Mouse (Mus musculus) CH12.LX (cell line): ENCODE data around the gene Myo5a. TPM values are rescaled to one million over a fixed set of nuclear protein-coding genes. Genes with fewer than 3 reads are reported as not detected.
A peak's percentile ranks its signal among the peaks of the same experiment; 100 is the strongest.

Experiments used
- DNase-seq: peaks from one replicate; pipeline ENCODE4 v3.0.0-alpha.2; 2013; ENCODE audit errors: extremely low read depth
- H3K27ac ChIP-seq: 2 replicates; pipeline ENCODE4 v1.5.1; 2012; ENCODE audit warnings: low read depth, mild to moderate bottlenecking, control low read depth, moderate library complexity; ENCODE audit not compliant: insufficient read depth
- H3K27me3 ChIP-seq: replicated peaks from 2 replicates; pipeline ENCODE3; 2012; ENCODE audit warnings: inconsistent platforms
- H3K36me3 ChIP-seq, 2 experiments: replicated peaks in 1 of 2; 2 replicates each; pipeline versions ENCODE3 to v1.6.1; 2012; ENCODE audit warnings: inconsistent platforms in 1 of 2, low read length in 1 of 2, mild to moderate bottlenecking in 1 of 2, mixed read lengths in 1 of 2, moderate library complexity in 1 of 2; ENCODE audit not compliant: control insufficient read depth in 1 of 2, insufficient read depth in 1 of 2
- H3K4me1 ChIP-seq, 2 experiments: 2 replicates each; pipeline ENCODE4 v1.6.1; 2012; ENCODE audit warnings: inconsistent platforms in 1 of 2, moderate library complexity in 1 of 2; ENCODE audit not compliant: insufficient read depth in 2 of 2, control insufficient read depth in 1 of 2
- H3K4me2 ChIP-seq: 2 replicates; pipeline ENCODE4 v1.6.1; 2012; ENCODE audit warnings: low read depth, mild to moderate bottlenecking, control low read depth; ENCODE audit not compliant: poor library complexity, insufficient read depth, severe bottlenecking
- H3K4me3 ChIP-seq, 3 experiments: fragments of 150-350 bp in 1 of 3; sonication (generic) in 1 of 3; replicated peaks in 1 of 3; 2 replicates each; pipeline versions ENCODE3 to v1.5.1; 2011 to 2012; ENCODE audit warnings: low read depth in 2 of 3, low read length in 2 of 3, mild to moderate bottlenecking in 2 of 3, moderate library complexity in 2 of 3, control low read depth in 1 of 3, improper control_type of control experiment in 1 of 3, inconsistent platforms in 1 of 3, mixed read lengths in 1 of 3; ENCODE audit not compliant: poor library complexity in 1 of 3
- H3K79me2 ChIP-seq: replicated peaks from 2 replicates; pipeline ENCODE4 v1.6.1; 2012; ENCODE audit warnings: mild to moderate bottlenecking, moderate library complexity; ENCODE audit not compliant: control insufficient read depth, poor library complexity, insufficient read depth, severe bottlenecking; ENCODE audit errors: extremely low read depth
- H3K9ac ChIP-seq: 2 replicates; pipeline ENCODE4 v1.6.1; 2012; ENCODE audit warnings: low read depth, mild to moderate bottlenecking, control low read depth, moderate library complexity; ENCODE audit not compliant: insufficient read depth
- H3K9me3 ChIP-seq: replicated peaks from 2 replicates; pipeline ENCODE3; 2012; ENCODE audit warnings: low read length, inconsistent platforms, mixed read lengths
- CHD1 ChIP-seq: IDR thresholded peaks from 2 replicates; pipeline ENCODE4 v1.6.1; 2012; ENCODE audit warnings: low read depth, low read length, improper control_type of control experiment, inconsistent platforms
- GABPA ChIP-seq: IDR thresholded peaks from 2 replicates; pipeline ENCODE4 v1.6.1; 2012; ENCODE audit warnings: low read depth, low read length, improper control_type of control experiment, inconsistent platforms; ENCODE audit not compliant: insufficient replicate concordance
- JUN ChIP-seq: IDR thresholded peaks from 2 replicates; pipeline ENCODE4 v1.6.1; 2011; ENCODE audit warnings: low read depth, mild to moderate bottlenecking, low read length, improper control_type of control experiment, moderate library complexity; ENCODE audit not compliant: insufficient read depth
- MAFK ChIP-seq: IDR thresholded peaks from 2 replicates; pipeline ENCODE4 v1.6.1; 2011; ENCODE audit warnings: low read length, improper control_type of control experiment; ENCODE audit not compliant: insufficient replicate concordance
- MAZ ChIP-seq: IDR thresholded peaks from 2 replicates; pipeline ENCODE4 v1.6.1; 2012; ENCODE audit warnings: low read depth, mild to moderate bottlenecking, inconsistent platforms, low read length, improper control_type of control experiment, moderate library complexity
- POLR2AphosphoS2 ChIP-seq: IDR thresholded peaks from 2 replicates; pipeline ENCODE4 v1.6.1; 2011; ENCODE audit warnings: low read depth, low read length, improper control_type of control experiment
- SIN3A ChIP-seq: IDR thresholded peaks from 2 replicates; pipeline ENCODE4 v1.6.1; 2012; ENCODE audit warnings: low read length, improper control_type of control experiment, inconsistent platforms
- SMC3 ChIP-seq: IDR thresholded peaks from 2 replicates; pipeline ENCODE4 v1.6.1; 2011; ENCODE audit warnings: low read depth, low read length, improper control_type of control experiment
- TBP ChIP-seq: conservative IDR thresholded peaks from 2 replicates; pipeline ENCODE4 v1.6.1; 2011; ENCODE audit warnings: low read depth, low read length, improper control_type of control experiment
- TCF12 ChIP-seq: IDR thresholded peaks from 2 replicates; pipeline ENCODE4 v1.6.1; 2014; ENCODE audit warnings: low read depth, mild to moderate bottlenecking, inconsistent platforms, low read length, improper control_type of control experiment
- USF1 ChIP-seq: IDR thresholded peaks from 2 replicates; pipeline ENCODE4 v1.6.1; 2014; ENCODE audit warnings: low read depth, mild to moderate bottlenecking, inconsistent platforms, low read length, improper control_type of control experiment
- dilution Hi-C: fragments of 300-500 bp; cut with MboI; formaldehyde crosslinking; loops from 2 replicates; pipeline ENCODE4 v1.14.3; 2020; ENCODE audit warnings: low sequenced_read_pairs; ENCODE audit not compliant: extremely low pct_unique_long_range_greater_than_20kb, extremely low pct_ligation_motif_present
- in situ Hi-C: fragments of 300-500 bp; cut with MboI; formaldehyde crosslinking; loops from 3 replicates; pipeline ENCODE4 v1.14.3; 2019; ENCODE audit warnings: low sequenced_read_pairs, low pct_ligation_motif_present, low pct_unique_long_range_greater_than_20kb, mixed read lengths
- polyA plus RNA-seq: library from polyadenylated mRNA; unstranded; fragments of >175 nt; gene quantifications from 2 replicates; pipeline ENCODE4 v1.2.1, GENCODE M21; 2012; ENCODE audit warnings: low read depth; ENCODE audit not compliant: insufficient read length
- total RNA-seq, 2 experiments: library from RNA; depleted of rRNA; stranded (reverse); fragments of 300-350 nt in 1 of 2; fragments of >200 nt in 1 of 2; gene quantifications; 2 replicates each; pipeline ENCODE4 v1.2.3; 2012 to 2014

Myo5a gene
- total RNA-seq (2012; rRNA removed), result 66.6 and 67.8 TPM in 2 replicates
- 55.0 and 65.7 TPM in 2 replicates for total RNA-seq (2014; rRNA removed)
- polyA plus RNA-seq, result 94.6 and 107 TPM in 2 replicates

DNA sequence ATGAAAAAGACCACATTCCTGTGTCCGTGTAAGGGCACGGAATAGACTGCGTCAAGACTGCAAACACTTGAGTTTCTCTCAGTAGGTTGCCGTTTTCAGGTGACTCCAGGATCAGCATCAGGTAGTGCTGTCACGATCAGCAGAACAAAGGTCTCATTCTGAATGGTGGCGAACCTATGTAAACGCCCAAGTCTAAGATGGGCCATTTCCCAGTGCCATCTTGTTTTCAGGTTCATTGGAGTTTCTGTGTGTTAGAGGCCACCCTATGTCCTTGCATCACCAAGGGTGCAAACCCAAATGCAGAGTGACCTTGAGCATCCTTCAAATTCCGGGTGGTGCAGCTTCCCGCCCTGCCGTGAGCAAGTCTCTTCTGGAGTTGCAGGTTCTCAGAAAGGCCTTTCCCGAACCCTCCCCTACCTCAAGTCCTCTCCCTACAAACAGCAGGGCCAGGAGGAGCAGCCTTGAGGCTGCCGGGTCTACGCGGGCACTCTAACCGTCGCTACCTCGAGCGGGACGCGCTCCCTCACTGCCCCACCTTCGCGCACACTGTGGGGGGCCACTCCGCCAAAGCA, at the start of gene Myo5a:
Myo5a (plus strand) TSS at position 559 of the 572 bp plus-strand sequence.
- H3K79me2 ChIP-seq, result peaks cover 34% of the 10 kb centered on the region
- TF ChIP-seq SIN3A, result peak; percentile 40
- TF ChIP-seq JUN, result no peak
- TF ChIP-seq SMC3, result no peak
- TF ChIP-seq USF1, result no peak
- no peak for TF ChIP-seq MAZ
- no peak for TF ChIP-seq TCF12
- no peak for TF ChIP-seq GABPA
- no peak for TF ChIP-seq TBP
- peak within 1 kb of the TSS; percentile 87 for H3K27ac ChIP-seq
- no peak for DNase-seq
- H3K9ac ChIP-seq, result peak within 1 kb of the TSS; percentile 81
- H3K4me2 ChIP-seq, result peak within 1 kb of the TSS; percentile 41
- H3K9me3 ChIP-seq, result no peaks in the 10 kb centered on the region
- no peaks in the 10 kb centered on the region for H3K36me3 ChIP-seq
- in situ Hi-C loops (no loop called here), dilution Hi-C loops (no loop called here)
- no peaks in the 10 kb centered on the region for H3K27me3 ChIP-seq
- peaks cover 6 to 42% of the 10 kb centered on the region in 2 experiments for H3K4me1 ChIP-seq
- peak within 1 kb of the TSS; percentile 76 to 99 (median 80) for H3K4me3 ChIP-seq

DNA sequence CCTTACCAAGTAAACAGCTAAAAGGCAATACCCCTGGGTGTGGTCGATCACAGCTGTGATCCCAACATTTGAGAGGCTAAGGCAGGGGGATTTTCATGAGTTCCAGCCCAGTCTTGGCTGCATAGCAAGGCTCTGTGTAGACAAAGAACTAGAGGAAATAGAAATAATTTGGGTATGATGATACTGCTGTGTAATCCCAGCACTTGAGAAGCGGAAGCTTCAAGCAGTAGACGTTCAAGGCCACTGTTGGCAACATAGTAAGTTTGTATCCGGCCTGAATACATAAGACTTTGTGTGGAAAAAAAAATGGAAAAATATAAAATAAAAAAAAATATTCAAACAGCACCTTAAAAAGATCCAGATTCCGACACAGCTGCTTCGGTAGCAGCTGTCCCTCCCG, 48.3 kb upstream of the Myo5a start:
- H3K9ac ChIP-seq, result 0 out of 2 replicates have a peak overlapping the region, but pooled peaks have one; percentile 0
- H3K4me3 ChIP-seq, result no peak overlapping the region
- no peak for TF ChIP-seq POLR2AphosphoS2
- no peak for TF ChIP-seq USF1
- TF ChIP-seq JUN, result no peak
- no peak for TF ChIP-seq CHD1
- TF ChIP-seq MAFK, result no peak
- no peak overlapping the region for H3K27ac ChIP-seq
- no peaks in the 10 kb centered on the region for H3K79me2 ChIP-seq
- H3K4me1 ChIP-seq, result peaks cover 10 to 51% of the 10 kb centered on the region in 2 experiments; a peak in 3 of 4 replicates
- no peak overlapping the region for H3K4me2 ChIP-seq
- H3K27me3 ChIP-seq, result no peaks in the 10 kb centered on the region
- H3K9me3 ChIP-seq, result no peaks in the 10 kb centered on the region
- DNase-seq, result no peak
- dilution Hi-C loops, result no loop called here
- H3K36me3 ChIP-seq, result peaks cover 25 to 37% of the 10 kb centered on the region in 2 experiments
- in situ Hi-C loops, result loop anchor here (10.0 kb wide), 1 partner anchor 118 kb away; no protein-coding TSS in a partner anchor
